Mouse (Mus musculus) liver, postnatal 0 days (tissue): ENCODE results near the gene Ubl3. TPM values are rescaled to one million over a fixed set of nuclear protein-coding genes. Genes with fewer than 3 reads are reported as not detected.

ENCODE experiments used
- ATAC-seq: fragments of 200-750 bp; cut with Nextera tagmentation; 2 replicates; pipeline ENCODE4 v1.8.0; 2017; ENCODE audit warnings: mild to moderate bottlenecking, moderate library complexity
- DNase-seq: peaks from one replicate; pipeline ENCODE4 v3.0.0-alpha.2; 2016
- H3K27ac ChIP-seq: fragments of 300-500 bp; sonication (generic); 2 replicates; pipeline ENCODE4 v1.5.1; 2014; ENCODE audit warnings: antibody characterized with exemption, moderate library complexity, mild to moderate bottlenecking, low read depth
- H3K27me3 ChIP-seq: fragments of 300-500 bp; sonication (generic); 2 replicates; pipeline ENCODE4 v1.6.1; 2014; ENCODE audit warnings: low read length, control low read depth, mixed read lengths; ENCODE audit not compliant: insufficient read depth
- H3K36me3 ChIP-seq: fragments of 300-500 bp; sonication (generic); replicated peaks from 2 replicates; pipeline ENCODE4 v1.6.1; 2014; ENCODE audit warnings: mild to moderate bottlenecking, control low read depth, low read length, moderate library complexity, mixed read lengths; ENCODE audit not compliant: insufficient read depth
- H3K4me1 ChIP-seq: fragments of 300-500 bp; sonication (generic); 2 replicates; pipeline ENCODE4 v1.6.1; 2014; ENCODE audit warnings: antibody characterized with exemption, mild to moderate bottlenecking, control low read depth; ENCODE audit not compliant: insufficient read depth
- H3K4me2 ChIP-seq: fragments of 300-500 bp; sonication (generic); 2 replicates; pipeline ENCODE4 v1.6.1; 2014; ENCODE audit warnings: low read depth, mild to moderate bottlenecking, low read length, moderate library complexity, mixed read lengths
- H3K4me3 ChIP-seq: fragments of 300-500 bp; sonication (generic); 2 replicates; pipeline ENCODE4 v1.5.1; 2014; ENCODE audit warnings: low read depth, low read length
- H3K9ac ChIP-seq: fragments of 300-500 bp; sonication (generic); replicated peaks from 2 replicates; pipeline ENCODE4 v1.6.1; 2014; ENCODE audit warnings: mild to moderate bottlenecking, moderate library complexity
- H3K9me3 ChIP-seq: fragments of 300-500 bp; sonication (generic); 2 replicates; pipeline ENCODE4 v1.6.1; 2016; ENCODE audit warnings: mild to moderate bottlenecking, control low read depth, low read length, mixed read lengths
- CTCF ChIP-seq: sonication (generic); IDR thresholded peaks from 2 replicates; pipeline ENCODE4 v1.5.1; 2016; ENCODE audit warnings: antibody characterized with exemption, low read depth
- EP300 ChIP-seq: IDR thresholded peaks from 2 replicates; pipeline ENCODE4 v1.6.1; 2016; ENCODE audit warnings: antibody characterized with exemption, low read depth, mild to moderate bottlenecking
- WGBS: fragments of 180-500 bp; shearing (Covaris S2); extraction: QIAGEN DNeasy Blood & Tissue Kit; methylation state at CpG from one replicate; pipeline ENCODE4 v1.1.7; 2014; ENCODE audit not compliant: insufficient replicate concordance; 5-methylcytosine and 5-hydroxymethylcytosine counted together
- polyA plus RNA-seq: library from polyadenylated mRNA; unstranded; fragments of >200 nt; fragmentation: Nextera tagmentation; extraction: Ambion mirVana; gene quantifications from 2 replicates; pipeline ENCODE4 v1.2.1, GENCODE M21; 2015

Gene Ubl3
- polyA plus RNA-seq, 1 experiment from 2014 or later, result 39.4 TPM

- ATAC-seq, result no peak
Observed at GRCm38 (mm10) chr5:148527632-148528031, 25.0 kb downstream of the Ubl3 start.

GRCm38 (mm10) chr5:148526631-148527030, 26.0 kb downstream of the Ubl3 start:
- Histone ChIP-seq H3K4me2 (no peak overlapping the region), H3K9ac (no peak overlapping the region), H3K27me3 (no peaks in the 10 kb centered on the region), H3K4me3 (no peak overlapping the region), H3K27ac (no peak overlapping the region), H3K9me3 (no peaks in the 10 kb centered on the region), H3K36me3 (no peaks in the 10 kb centered on the region), H3K4me1 (peaks cover 9% of the 10 kb centered on the region; the same call in 1 of the 2 replicates)
- DNase-seq, result no peak
- ATAC-seq, result no peak
- TF ChIP-seq CTCF, result no peak
- no peak for TF ChIP-seq EP300
- WGBS, result 81% methylated on average over 8 of the region's 8 CpGs

More at GRCm38 (mm10) chr5:148527632-148528031, 25.0 kb downstream of the Ubl3 start:
- H3K27ac ChIP-seq, result no peak overlapping the region
- no peak overlapping the region for H3K4me3 ChIP-seq
- no peaks in the 10 kb centered on the region for H3K27me3 ChIP-seq
- H3K9me3 ChIP-seq, result no peaks in the 10 kb centered on the region
- TF ChIP-seq EP300 (no peak), CTCF (no peak)
- H3K4me1 ChIP-seq, result peaks cover 9% of the 10 kb centered on the region; the same call in 1 of the 2 replicates
- WGBS, result 35% methylated on average over 6 of the region's 6 CpGs
- no peaks in the 10 kb centered on the region for H3K36me3 ChIP-seq
- H3K9ac ChIP-seq, result no peak overlapping the region
- H3K4me2 ChIP-seq, result no peak overlapping the region
- no peak for DNase-seq

- H3K27me3 ChIP-seq, result no peaks in the 10 kb centered on the region
- no peak overlapping the region for H3K4me3 ChIP-seq
- H3K4me1 ChIP-seq, result peaks cover 8% of the 10 kb centered on the region; the same call in 1 of the 2 replicates
- no peak overlapping the region for H3K27ac ChIP-seq
- ATAC-seq (no peak), DNase-seq (no peak)
- no peak overlapping the region for H3K9ac ChIP-seq
- TF ChIP-seq EP300 (no peak), CTCF (no peak)
- no peaks in the 10 kb centered on the region for H3K36me3 ChIP-seq
- no peaks in the 10 kb centered on the region for H3K9me3 ChIP-seq
- 72% methylated on average over 5 of the region's 5 CpGs for WGBS
- H3K4me2 ChIP-seq, result no peak overlapping the region
Observed at GRCm38 (mm10) chr5:148523202-148523971, 29.2 kb downstream of the Ubl3 start.

- no peak for TF ChIP-seq EP300
- no peak for TF ChIP-seq CTCF
- peaks cover 6% of the 10 kb centered on the region; the same call in 1 of the 2 replicates for H3K4me1 ChIP-seq
- H3K9me3 ChIP-seq, result no peaks in the 10 kb centered on the region
- WGBS, result 56% methylated on average over 3 of the region's 3 CpGs
- no peak overlapping the region for H3K9ac ChIP-seq
- H3K27me3 ChIP-seq, result no peaks in the 10 kb centered on the region
- DNase-seq, result no peak
- no peak for ATAC-seq
- no peak overlapping the region for H3K27ac ChIP-seq
- no peak overlapping the region for H3K4me2 ChIP-seq
- H3K4me3 ChIP-seq, result no peak overlapping the region
- H3K36me3 ChIP-seq, result no peaks in the 10 kb centered on the region
Observed at GRCm38 (mm10) chr5:148522378-148522777, 30.2 kb downstream of the Ubl3 start.

- TF ChIP-seq CTCF (no peak), EP300 (no peak)
- H3K4me2 ChIP-seq, result no peak overlapping the region
- H3K36me3 ChIP-seq, result no peaks in the 10 kb centered on the region
- 75% methylated on average over 4 of the region's 4 CpGs for WGBS
- H3K9me3 ChIP-seq, result no peaks in the 10 kb centered on the region
- no peak overlapping the region for H3K9ac ChIP-seq
- no peaks in the 10 kb centered on the region for H3K27me3 ChIP-seq
- H3K27ac ChIP-seq, result no peak overlapping the region
- H3K4me1 ChIP-seq, result no peaks in the 10 kb centered on the region
- DNase-seq (no peak), ATAC-seq (no peak)
- H3K4me3 ChIP-seq, result no peak overlapping the region
Observed at GRCm38 (mm10) chr5:148517445-148517844, 35.1 kb downstream of the Ubl3 start.

GRCm38 (mm10) chr5:148512042-148512640, 40.4 kb downstream of the Ubl3 start:
- H3K9me3 ChIP-seq, result no peaks in the 10 kb centered on the region
- H3K4me2 ChIP-seq, result no peak overlapping the region
- DNase-seq (no peak), ATAC-seq (no peak)
- WGBS, result 68% methylated on average over 5 of the region's 5 CpGs
- no peak overlapping the region for H3K27ac ChIP-seq
- TF ChIP-seq CTCF (no peak), EP300 (no peak)
- peaks cover 13% of the 10 kb centered on the region for H3K36me3 ChIP-seq
- H3K9ac ChIP-seq, result no peak overlapping the region
- H3K4me1 ChIP-seq, result peaks cover 14% of the 10 kb centered on the region
- no peaks in the 10 kb centered on the region for H3K27me3 ChIP-seq
- H3K4me3 ChIP-seq, result no peak overlapping the region
